Mouse (Mus musculus): ENCODE results near the gene Morn5.

Morn5 gene

GRCm38 (mm10) chr2:36048748-36049566, at the start of gene Morn5, which contains the start of gene Ndufa8:
Gene Morn5 (plus strand): TSS chr2:36049458.
Gene Ndufa8 (minus strand): TSS chr2:36049406.
- DNase-seq (ENCODE audit: low spot score in 2 of 2), result peak; percentile 99

GRCm38 (mm10) chr2:36000390-36000789, 48.9 kb upstream of the Morn5 start:
- no peak for DNase-seq (ENCODE audit: low spot score in 2 of 2)

GRCm38 (mm10) chr2:36002188-36002587, 47.1 kb upstream of the Morn5 start:
- no peak for DNase-seq (ENCODE audit: low spot score in 2 of 2)

- DNase-seq (ENCODE audit: low spot score in 2 of 2), result peak in 1 of 2 experiments; percentile 59
Measured at GRCm38 (mm10) chr2:36008071-36008470, 41.2 kb upstream of the Morn5 start.

GRCm38 (mm10) chr2:36009386-36009785, 39.9 kb upstream of the Morn5 start:
- DNase-seq (ENCODE audit: low spot score in 2 of 2), result peak; percentile 47 to 75

GRCm38 (mm10) chr2:36010579-36010978, 38.7 kb upstream of the Morn5 start:
- no peak for DNase-seq (ENCODE audit: low spot score in 2 of 2)

- peak in 1 of 2 experiments; percentile 35 for DNase-seq (ENCODE audit: low spot score in 2 of 2)
Measured at GRCm38 (mm10) chr2:36011331-36011825, 37.9 kb upstream of the Morn5 start.

- DNase-seq (ENCODE audit: low spot score in 2 of 2), result no peak
Measured at GRCm38 (mm10) chr2:36013010-36013409, 36.2 kb upstream of the Morn5 start.

GRCm38 (mm10) chr2:36021385-36022159, 27.7 kb upstream of the Morn5 start:
- peak; percentile 82 to 89 for DNase-seq (ENCODE audit: low spot score in 2 of 2)

GRCm38 (mm10) chr2:36023291-36023690, 26.0 kb upstream of the Morn5 start:
- no peak for DNase-seq (ENCODE audit: low spot score in 2 of 2)

- DNase-seq (ENCODE audit: low spot score in 2 of 2), result no peak
Measured at GRCm38 (mm10) chr2:36032884-36033283, 16.4 kb upstream of the Morn5 start.

GRCm38 (mm10) chr2:36033966-36034365, 15.3 kb upstream of the Morn5 start:
- DNase-seq (ENCODE audit: low spot score in 2 of 2), result no peak

- DNase-seq (ENCODE audit: low spot score in 2 of 2), result no peak
Measured at GRCm38 (mm10) chr2:36034898-36035297, 14.4 kb upstream of the Morn5 start.

GRCm38 (mm10) chr2:36035413-36036081, 13.7 kb upstream of the Morn5 start:
- no peak for DNase-seq (ENCODE audit: low spot score in 2 of 2)

GRCm38 (mm10) chr2:36039297-36039985, 9.8 kb upstream of the Morn5 start:
- DNase-seq (ENCODE audit: low spot score in 2 of 2), result no peak

- DNase-seq (ENCODE audit: low spot score in 2 of 2), result no peak
Measured at GRCm38 (mm10) chr2:36040872-36041271, 8.4 kb upstream of the Morn5 start.

- DNase-seq (ENCODE audit: low spot score in 2 of 2), result no peak
Measured at GRCm38 (mm10) chr2:36048164-36048563, 1.1 kb upstream of the Morn5 start.

- no peak for DNase-seq (ENCODE audit: low spot score in 2 of 2)
Measured at GRCm38 (mm10) chr2:36049567-36049954, 303 bp downstream of the Morn5 start.

- DNase-seq (ENCODE audit: low spot score in 2 of 2), result no peak
Measured at GRCm38 (mm10) chr2:36053249-36053648, 4.0 kb downstream of the Morn5 start.

- no peak for DNase-seq (ENCODE audit: low spot score in 2 of 2)
Measured at GRCm38 (mm10) chr2:36056248-36056647, 7.0 kb downstream of the Morn5 start.

- DNase-seq (ENCODE audit: low spot score in 2 of 2), result no peak
Measured at GRCm38 (mm10) chr2:36061409-36061808, 12.2 kb downstream of the Morn5 start.
